Mouse (Mus musculus): ENCODE results near the gene Pgs1.

DNA sequence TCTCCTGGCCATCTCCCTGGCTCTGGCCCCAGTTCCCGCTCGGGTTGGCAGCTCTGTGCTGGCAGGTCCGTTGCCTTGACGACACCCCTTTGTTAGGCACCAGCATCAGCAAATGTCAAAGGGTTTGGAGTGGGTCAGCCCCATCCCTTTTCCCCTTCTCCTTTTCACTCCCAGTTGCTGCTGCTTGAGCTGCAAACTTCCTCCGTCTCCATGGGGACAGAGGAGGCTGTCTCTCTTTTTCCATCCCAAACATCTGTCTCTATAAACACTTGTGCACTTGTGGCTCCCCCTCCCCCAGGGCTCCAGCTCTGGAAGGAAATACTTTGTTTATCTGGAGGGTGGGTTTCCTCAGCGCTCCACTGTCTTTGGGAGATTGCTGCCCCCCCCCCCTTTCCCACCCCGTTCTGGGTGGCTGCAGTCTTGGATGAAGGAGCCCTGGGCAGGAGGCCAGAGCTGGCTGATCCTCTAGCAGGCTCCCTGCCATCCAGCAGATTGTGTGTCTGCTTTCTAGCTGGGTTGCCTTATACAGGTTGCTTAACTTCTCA is 46.3 kb upstream of the Pgs1 start:
- no peak for TF ChIP-seq CHD2 (IDR thresholded peaks at IDR 0.05; ENCODE audit: low read length)
- no peak for TF ChIP-seq CHD1 (IDR thresholded peaks at IDR 0.05; ENCODE audit: low read depth, low read length)
- no peak for TF ChIP-seq CTCF (conservative IDR thresholded peaks at IDR 0.05 in 1 of 2, IDR thresholded peaks at IDR 0.05 in 1 of 2; ENCODE audit: low read depth in 2 of 2, low read length in 2 of 2)
- TF ChIP-seq ZMIZ1 (IDR thresholded peaks at IDR 0.05; ENCODE audit: low read depth, low read length) = no peak
- no peak for TF ChIP-seq ETS1 (conservative IDR thresholded peaks at IDR 0.05; ENCODE audit: low read depth, low read length)
- no peak for TF ChIP-seq USF2 (conservative IDR thresholded peaks at IDR 0.05; ENCODE audit: low read depth, low read length)
- peak; percentile 35; the same call in 1 of the 2 replicates for TF ChIP-seq EP300 (IDR thresholded peaks at IDR 0.05; ENCODE audit: low read length)
- no peak for TF ChIP-seq SIN3A (IDR thresholded peaks at IDR 0.05; ENCODE audit: low read length)
- no peak for TF ChIP-seq MAFK (IDR thresholded peaks at IDR 0.05; ENCODE audit: insufficient replicate concordance, low read length)
- TF ChIP-seq MYC (IDR thresholded peaks at IDR 0.05; ENCODE audit: low read depth, low read length) = no peak
- no peak for TF ChIP-seq NELFE (IDR thresholded peaks at IDR 0.05; ENCODE audit: low read depth, low read length)
- no peak for TF ChIP-seq TBP (conservative IDR thresholded peaks at IDR 0.05; ENCODE audit: low read depth, low read length)
- no peak for TF ChIP-seq POLR2A (IDR thresholded peaks at IDR 0.05; ENCODE audit: low read depth, low read length)
- TF ChIP-seq ZC3H11A (IDR thresholded peaks at IDR 0.05; ENCODE audit: low read depth, low read length) = no peak
